Mouse (Mus musculus) neural tube, embryonic 14.5 days (tissue): ENCODE data around the gene Aloxe3. TPM values are rescaled to one million over a fixed set of nuclear protein-coding genes. Genes with fewer than 3 reads are reported as not detected.

Experiments
- ATAC-seq: fragments of 200-750 bp; cut with Nextera tagmentation; 2 replicates; pipeline ENCODE4 v1.8.0; 2017; ENCODE audit warnings: low read depth, mild to moderate bottlenecking, moderate TSS enrichment, moderate library complexity
- H3K27ac ChIP-seq: fragments of 300-500 bp; sonication (generic); 2 replicates; pipeline ENCODE4 v1.5.1; 2014; ENCODE audit warnings: low read depth, mild to moderate bottlenecking, control low read depth, low read length, moderate library complexity, mixed read lengths
- H3K27me3 ChIP-seq: fragments of 300-500 bp; sonication (generic); 2 replicates; pipeline ENCODE4 v1.6.1; 2014; ENCODE audit warnings: low read length; ENCODE audit not compliant: control insufficient read depth, insufficient read depth
- H3K36me3 ChIP-seq: fragments of 300-500 bp; sonication (generic); 2 replicates; pipeline ENCODE4 v1.6.1; 2014; ENCODE audit warnings: low read length, mixed read lengths; ENCODE audit not compliant: control insufficient read depth, insufficient read depth
- H3K4me1 ChIP-seq: fragments of 300-500 bp; sonication (generic); 2 replicates; pipeline ENCODE4 v1.6.1; 2014; ENCODE audit warnings: low read length; ENCODE audit not compliant: control insufficient read depth, insufficient read depth
- H3K4me2 ChIP-seq: fragments of 300-500 bp; sonication (generic); 2 replicates; pipeline ENCODE4 v1.6.1; 2014; ENCODE audit warnings: mild to moderate bottlenecking, low read depth, low read length, control low read depth
- H3K4me3 ChIP-seq: fragments of 300-500 bp; sonication (generic); 2 replicates; pipeline ENCODE4 v1.5.1; 2014; ENCODE audit warnings: low read depth, low read length, control low read depth, mixed read lengths
- H3K9ac ChIP-seq: fragments of 300-500 bp; sonication (generic); replicated peaks from 2 replicates; pipeline ENCODE4 v1.6.1; 2014; ENCODE audit warnings: low read depth, mild to moderate bottlenecking, control low read depth, low read length, mixed read lengths
- H3K9me3 ChIP-seq: fragments of 300-500 bp; sonication (generic); 2 replicates; pipeline ENCODE4 v1.6.1; 2016; ENCODE audit warnings: low read length; ENCODE audit not compliant: control insufficient read depth
- WGBS: fragments of 180-500 bp; shearing (Covaris S2); extraction: QIAGEN DNeasy Blood & Tissue Kit; methylation state at CpG from one replicate; pipeline ENCODE4 v1.1.7; 2014; 5-methylcytosine and 5-hydroxymethylcytosine counted together
- polyA plus RNA-seq: library from polyadenylated mRNA; unstranded; fragments of >200 nt; fragmentation: Nextera tagmentation; extraction: Ambion mirVana; gene quantifications from 2 replicates; pipeline ENCODE4 v1.2.1, GENCODE M21; 2014

Aloxe3 gene
- polyA plus RNA-seq, 1 experiment from 2014 or later, result 5.0 TPM

GRCm38 (mm10) chr11:69169313-69169712, 43.6 kb downstream of the Aloxe3 start:
- Histone ChIP-seq H3K27ac (no peak overlapping the region), H3K4me1 (no peaks in the 10 kb centered on the region), H3K27me3 (no peaks in the 10 kb centered on the region), H3K4me3 (no peak overlapping the region), H3K9me3 (no peaks in the 10 kb centered on the region), H3K36me3 (no peaks in the 10 kb centered on the region), H3K9ac (no peak overlapping the region), H3K4me2 (no peak overlapping the region)
- 89% methylated on average over 12 of the region's 12 CpGs for WGBS
- ATAC-seq, result no peak

- Histone ChIP-seq H3K9me3 (no peaks in the 10 kb centered on the region), H3K4me3 (no peak overlapping the region), H3K4me1 (no peaks in the 10 kb centered on the region), H3K36me3 (no peaks in the 10 kb centered on the region), H3K27ac (no peak overlapping the region), H3K27me3 (no peaks in the 10 kb centered on the region), H3K9ac (no peak overlapping the region), H3K4me2 (no peak overlapping the region)
- WGBS, result 25% methylated on average over 7 of the region's 7 CpGs
- no peak for ATAC-seq
Observed at GRCm38 (mm10) chr11:69171626-69172025, 45.9 kb downstream of the Aloxe3 start.

GRCm38 (mm10) chr11:69172606-69173005, 46.9 kb downstream of the Aloxe3 start:
- H3K9ac ChIP-seq, result no peak overlapping the region
- no peak overlapping the region for H3K4me3 ChIP-seq
- no peak overlapping the region for H3K4me2 ChIP-seq
- no peaks in the 10 kb centered on the region for H3K9me3 ChIP-seq
- no peaks in the 10 kb centered on the region for H3K27me3 ChIP-seq
- no peak overlapping the region for H3K27ac ChIP-seq
- WGBS, result 97% methylated on average over 2 of the region's 2 CpGs
- ATAC-seq, result no peak
- H3K36me3 ChIP-seq, result no peaks in the 10 kb centered on the region
- no peaks in the 10 kb centered on the region for H3K4me1 ChIP-seq

GRCm38 (mm10) chr11:69174722-69175121, 49.0 kb downstream of the Aloxe3 start:
- ATAC-seq, result no peak
- Histone ChIP-seq H3K9ac (no peak overlapping the region), H3K9me3 (no peaks in the 10 kb centered on the region), H3K4me2 (no peak overlapping the region), H3K4me3 (no peak overlapping the region), H3K27me3 (no peaks in the 10 kb centered on the region), H3K27ac (no peak overlapping the region), H3K4me1 (no peaks in the 10 kb centered on the region), H3K36me3 (no peaks in the 10 kb centered on the region)
- WGBS, result 84% methylated on average over 7 of the region's 7 CpGs

GRCm38 (mm10) chr11:69178525-69178924, 52.8 kb downstream of the Aloxe3 start:
- Histone ChIP-seq H3K36me3 (no peaks in the 10 kb centered on the region), H3K9ac (no peak overlapping the region), H3K4me3 (no peak overlapping the region), H3K4me2 (no peak overlapping the region), H3K27me3 (no peaks in the 10 kb centered on the region), H3K27ac (no peak overlapping the region), H3K9me3 (no peaks in the 10 kb centered on the region), H3K4me1 (no peaks in the 10 kb centered on the region)
- no peak for ATAC-seq
- WGBS, result 82% methylated on average over 3 of the region's 3 CpGs

- no peak overlapping the region for H3K4me3 ChIP-seq
- no peaks in the 10 kb centered on the region for H3K9me3 ChIP-seq
- H3K27me3 ChIP-seq, result no peaks in the 10 kb centered on the region
- H3K36me3 ChIP-seq, result no peaks in the 10 kb centered on the region
- H3K9ac ChIP-seq, result no peak overlapping the region
- WGBS, result 67% methylated on average over 3 of the region's 3 CpGs
- ATAC-seq, result no peak
- H3K4me1 ChIP-seq, result no peaks in the 10 kb centered on the region
- H3K27ac ChIP-seq, result no peak overlapping the region
- no peak overlapping the region for H3K4me2 ChIP-seq
Observed at GRCm38 (mm10) chr11:69179512-69179911, 53.8 kb downstream of the Aloxe3 start.

GRCm38 (mm10) chr11:69180120-69180519, 54.4 kb downstream of the Aloxe3 start:
- H3K27me3 ChIP-seq, result no peaks in the 10 kb centered on the region
- no peak overlapping the region for H3K27ac ChIP-seq
- H3K4me3 ChIP-seq, result no peak overlapping the region
- no peak overlapping the region for H3K9ac ChIP-seq
- no peaks in the 10 kb centered on the region for H3K4me1 ChIP-seq
- no peak for ATAC-seq
- H3K9me3 ChIP-seq, result no peaks in the 10 kb centered on the region
- 87% methylated on average over 4 of the region's 4 CpGs for WGBS
- H3K36me3 ChIP-seq, result no peaks in the 10 kb centered on the region
- H3K4me2 ChIP-seq, result no peak overlapping the region

- no peak overlapping the region for H3K4me3 ChIP-seq
- H3K36me3 ChIP-seq, result no peaks in the 10 kb centered on the region
- H3K9ac ChIP-seq, result no peak overlapping the region
- no peaks in the 10 kb centered on the region for H3K9me3 ChIP-seq
- H3K27me3 ChIP-seq, result no peaks in the 10 kb centered on the region
- no peaks in the 10 kb centered on the region for H3K4me1 ChIP-seq
- ATAC-seq, result no peak
- H3K27ac ChIP-seq, result no peak overlapping the region
- 71% methylated on average over 5 of the region's 5 CpGs for WGBS
- H3K4me2 ChIP-seq, result no peak overlapping the region
Observed at GRCm38 (mm10) chr11:69185031-69185430, 59.3 kb downstream of the Aloxe3 start.

GRCm38 (mm10) chr11:69185936-69186335, 60.2 kb downstream of the Aloxe3 start:
- H3K4me1 ChIP-seq, result no peaks in the 10 kb centered on the region
- H3K9ac ChIP-seq, result no peak overlapping the region
- 87% methylated on average over 6 of the region's 6 CpGs for WGBS
- no peaks in the 10 kb centered on the region for H3K27me3 ChIP-seq
- no peak for ATAC-seq
- no peak overlapping the region for H3K4me3 ChIP-seq
- no peaks in the 10 kb centered on the region for H3K9me3 ChIP-seq
- H3K4me2 ChIP-seq, result no peak overlapping the region
- no peaks in the 10 kb centered on the region for H3K36me3 ChIP-seq
- no peak overlapping the region for H3K27ac ChIP-seq

GRCm38 (mm10) chr11:69192840-69193239, 67.1 kb downstream of the Aloxe3 start:
- ATAC-seq, result 0 out of 2 replicates have a peak, but pooled peaks have one; percentile 44
- Histone ChIP-seq H3K9me3 (no peaks in the 10 kb centered on the region), H3K4me1 (no peaks in the 10 kb centered on the region), H3K36me3 (no peaks in the 10 kb centered on the region), H3K4me2 (no peak overlapping the region), H3K27ac (no peak overlapping the region), H3K27me3 (peaks cover 9% of the 10 kb centered on the region), H3K4me3 (no peak overlapping the region), H3K9ac (no peak overlapping the region)
- WGBS, result 2% methylated on average over 1 of the region's 1 CpGs
